Mouse (Mus musculus): Measurements from ENCODE around the gene Ngdn. TPM values are rescaled to one million over a fixed set of nuclear protein-coding genes. Genes with fewer than 3 reads are reported as not detected.

Gene Ngdn
- polyA plus RNA-seq, 1 experiment from 2014 or later = 44.9 TPM

DNA sequence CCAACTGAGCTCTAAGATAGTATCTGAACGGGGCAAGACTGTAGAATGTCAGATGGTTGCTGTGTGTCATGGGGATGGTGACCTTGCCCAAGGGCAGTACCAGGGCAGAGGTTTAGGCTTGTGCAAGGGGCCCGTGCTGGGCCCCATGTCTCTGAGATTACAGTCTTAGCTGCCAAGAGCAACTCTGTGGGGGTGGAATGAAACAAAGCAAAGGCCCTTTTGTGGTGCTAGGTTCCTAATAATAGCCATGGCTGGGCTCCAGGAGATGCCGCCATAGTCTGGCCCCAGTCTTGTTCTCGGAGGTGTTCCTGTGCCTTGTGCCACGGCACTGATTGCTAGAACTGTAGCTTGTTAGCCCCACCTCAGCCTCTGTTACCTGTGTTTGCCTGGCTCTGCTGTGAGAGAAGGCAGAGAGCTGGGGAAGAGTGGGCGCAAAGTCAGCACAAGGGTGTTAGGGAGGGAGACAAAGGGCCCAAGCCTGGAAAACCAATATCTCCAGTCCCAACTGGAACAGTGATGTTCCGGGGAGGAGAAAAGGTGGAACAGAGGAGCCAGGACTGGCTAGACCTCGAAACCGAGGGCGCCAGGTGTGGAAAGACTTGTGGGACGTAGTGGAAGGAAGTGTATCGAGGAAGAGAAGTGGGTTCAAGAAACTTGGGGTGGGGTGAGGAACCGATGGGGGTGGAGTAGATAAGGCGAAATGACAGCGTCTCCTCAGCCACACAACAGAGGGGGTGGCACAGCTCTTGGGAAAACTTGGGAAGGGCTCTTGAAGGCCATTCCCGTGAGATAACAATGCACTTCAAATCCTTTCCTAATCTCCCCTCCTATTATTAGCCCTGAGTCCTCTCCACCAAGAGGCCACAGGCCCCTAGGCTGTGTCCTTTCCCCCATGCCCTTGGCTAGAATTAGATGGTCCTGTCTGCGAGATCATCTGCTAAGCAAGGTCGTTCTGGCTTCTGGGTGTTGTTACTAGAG is 11.1 kb upstream of the Ngdn start:
- no peak for ATAC-seq (ENCODE audit: low read depth)
- no peak overlapping the region for H3K9ac ChIP-seq (replicated peaks; ENCODE audit: low read depth, low read length)
- 78% methylated on average over 18 of the region's 18 CpGs for WGBS
- no peak overlapping the region for H3K4me2 ChIP-seq (ENCODE audit: low read depth, low read length)
- no peak overlapping the region for H3K4me3 ChIP-seq (ENCODE audit: low read depth, low read length)
- H3K36me3 ChIP-seq (ENCODE audit: control insufficient read depth, insufficient read depth, low read length) = no peaks in the 10 kb centered on the region
- no peaks in the 10 kb centered on the region for H3K4me1 ChIP-seq (ENCODE audit: control insufficient read depth, insufficient read depth, low read length)
- no peaks in the 10 kb centered on the region for H3K27me3 ChIP-seq (ENCODE audit: control insufficient read depth, insufficient read depth, low read length)
- no peaks in the 10 kb centered on the region for H3K9me3 ChIP-seq (ENCODE audit: control insufficient read depth, low read length)
- no peak overlapping the region for H3K27ac ChIP-seq (ENCODE audit: low read depth, low read length)

DNA sequence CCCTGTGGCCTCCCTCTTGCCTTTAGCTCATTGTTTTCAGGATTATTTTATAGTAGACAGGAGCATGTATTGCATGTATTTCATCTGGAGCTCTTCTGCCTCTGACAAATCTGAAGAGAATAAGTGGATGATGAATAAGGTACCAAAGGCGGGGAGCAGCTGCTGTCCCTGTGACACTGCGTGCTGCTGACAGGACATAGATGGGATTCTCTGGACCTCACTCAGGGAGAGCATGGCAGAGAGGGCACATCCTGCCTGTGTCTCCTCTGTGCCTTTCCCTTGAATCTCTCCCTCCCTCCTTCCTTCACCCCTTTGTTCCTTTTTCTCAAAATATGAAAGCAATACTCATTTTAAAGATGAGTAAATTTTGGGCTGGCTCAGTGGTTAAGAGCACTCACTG is 9.7 kb upstream of the Ngdn start:
- no peaks in the 10 kb centered on the region for H3K9me3 ChIP-seq (ENCODE audit: control insufficient read depth, low read length)
- H3K27ac ChIP-seq (ENCODE audit: low read depth, low read length) = no peak overlapping the region
- H3K27me3 ChIP-seq (ENCODE audit: control insufficient read depth, insufficient read depth, low read length) = no peaks in the 10 kb centered on the region
- 78% methylated on average over 2 of the region's 2 CpGs for WGBS
- no peak overlapping the region for H3K9ac ChIP-seq (replicated peaks; ENCODE audit: low read depth, low read length)
- no peak overlapping the region for H3K4me3 ChIP-seq (ENCODE audit: low read depth, low read length)
- ATAC-seq (ENCODE audit: low read depth) = no peak
- H3K4me2 ChIP-seq (ENCODE audit: low read depth, low read length) = no peak overlapping the region
- H3K4me1 ChIP-seq (ENCODE audit: control insufficient read depth, insufficient read depth, low read length) = no peaks in the 10 kb centered on the region
- no peaks in the 10 kb centered on the region for H3K36me3 ChIP-seq (ENCODE audit: control insufficient read depth, insufficient read depth, low read length)

DNA sequence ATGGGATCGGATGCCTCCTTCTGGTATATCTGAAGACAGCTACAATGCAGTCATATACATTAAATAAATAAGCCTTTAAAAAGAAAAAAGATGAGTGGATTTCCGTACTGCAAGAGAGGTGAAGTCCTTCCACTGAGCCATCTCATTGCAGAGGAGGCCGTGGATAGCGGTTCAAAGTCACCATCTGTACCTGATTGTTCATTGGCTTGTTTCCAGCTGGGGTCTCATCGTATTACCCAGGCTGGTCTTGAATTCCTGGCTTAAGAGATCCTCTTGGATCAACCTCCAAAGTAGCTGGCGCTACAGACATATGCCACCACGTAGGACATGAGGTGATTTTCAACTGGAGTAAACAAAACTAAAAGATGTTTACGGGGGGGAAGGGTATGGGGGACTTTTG is 9.3 kb upstream of the Ngdn start:
- Histone ChIP-seq H3K27me3 (ENCODE audit: control insufficient read depth, insufficient read depth, low read length) (no peaks in the 10 kb centered on the region), H3K4me2 (ENCODE audit: low read depth, low read length) (no peak overlapping the region), H3K4me3 (ENCODE audit: low read depth, low read length) (no peak overlapping the region), H3K27ac (ENCODE audit: low read depth, low read length) (no peak overlapping the region), H3K4me1 (ENCODE audit: control insufficient read depth, insufficient read depth, low read length) (no peaks in the 10 kb centered on the region), H3K9me3 (ENCODE audit: control insufficient read depth, low read length) (no peaks in the 10 kb centered on the region), H3K9ac (replicated peaks; ENCODE audit: low read depth, low read length) (no peak overlapping the region), H3K36me3 (ENCODE audit: control insufficient read depth, insufficient read depth, low read length) (no peaks in the 10 kb centered on the region)
- no peak for ATAC-seq (ENCODE audit: low read depth)
- 84% methylated on average over 8 of the region's 8 CpGs for WGBS

DNA sequence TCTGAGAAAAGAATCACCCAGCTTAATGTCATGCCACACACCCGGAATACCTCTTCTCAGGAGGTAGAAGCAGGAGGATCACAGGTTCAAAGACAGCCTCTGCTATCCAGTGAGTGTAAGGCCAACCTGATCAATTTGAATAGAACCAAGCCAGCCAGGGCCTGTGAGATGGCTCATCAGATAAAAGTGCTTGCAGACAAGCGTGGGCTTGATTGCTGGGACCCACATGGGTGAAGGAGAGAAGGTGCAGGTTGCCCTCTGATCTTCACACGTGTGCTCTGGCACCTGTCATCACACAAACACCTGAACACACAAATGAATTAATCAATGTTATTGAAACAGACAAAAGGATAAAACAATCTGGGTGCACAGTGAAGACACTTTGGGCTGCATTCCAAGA is 8.7 kb upstream of the Ngdn start:
- Histone ChIP-seq H3K36me3 (ENCODE audit: control insufficient read depth, insufficient read depth, low read length) (no peaks in the 10 kb centered on the region), H3K4me1 (ENCODE audit: control insufficient read depth, insufficient read depth, low read length) (no peaks in the 10 kb centered on the region), H3K4me3 (ENCODE audit: low read depth, low read length) (no peak overlapping the region), H3K4me2 (ENCODE audit: low read depth, low read length) (no peak overlapping the region), H3K9ac (replicated peaks; ENCODE audit: low read depth, low read length) (no peak overlapping the region), H3K9me3 (ENCODE audit: control insufficient read depth, low read length) (no peaks in the 10 kb centered on the region), H3K27me3 (ENCODE audit: control insufficient read depth, insufficient read depth, low read length) (no peaks in the 10 kb centered on the region), H3K27ac (ENCODE audit: low read depth, low read length) (no peak overlapping the region)
- ATAC-seq (ENCODE audit: low read depth) = no peak
- WGBS = 73% methylated on average over 3 of the region's 3 CpGs

- no peak for ATAC-seq (ENCODE audit: low read depth)
- Histone ChIP-seq H3K4me2 (ENCODE audit: low read depth, low read length) (no peak overlapping the region), H3K9ac (replicated peaks; ENCODE audit: low read depth, low read length) (no peak overlapping the region), H3K27me3 (ENCODE audit: control insufficient read depth, insufficient read depth, low read length) (no peaks in the 10 kb centered on the region), H3K27ac (ENCODE audit: low read depth, low read length) (no peak overlapping the region), H3K36me3 (ENCODE audit: control insufficient read depth, insufficient read depth, low read length) (no peaks in the 10 kb centered on the region), H3K4me1 (ENCODE audit: control insufficient read depth, insufficient read depth, low read length) (no peaks in the 10 kb centered on the region), H3K4me3 (ENCODE audit: low read depth, low read length) (no peak overlapping the region), H3K9me3 (ENCODE audit: control insufficient read depth, low read length) (no peaks in the 10 kb centered on the region)
- 89% methylated on average over 9 of the region's 9 CpGs for WGBS
Observed at GRCm38 (mm10) chr14:55007120-55007908, 7.9 kb upstream of the Ngdn start.

DNA sequence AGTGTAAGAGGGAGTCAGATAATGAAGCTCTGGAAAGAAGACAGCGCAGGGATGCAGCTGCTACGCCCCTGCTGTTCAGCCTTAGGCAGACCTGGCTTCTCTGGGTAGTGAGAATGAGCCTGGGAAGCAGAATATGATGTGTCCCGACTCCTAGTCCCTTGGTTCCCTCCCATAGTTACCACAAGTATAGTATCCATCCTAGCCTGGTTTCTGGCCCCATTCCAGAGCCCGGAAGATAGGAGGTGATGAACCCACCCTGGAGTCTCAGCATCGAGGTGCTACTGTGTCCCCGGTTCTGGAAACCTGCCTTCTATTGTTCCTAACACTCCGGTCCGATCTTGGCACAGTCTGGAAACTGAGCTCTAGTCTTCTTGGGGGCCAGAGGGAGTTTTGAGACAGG is 6.8 kb upstream of the Ngdn start:
- H3K27me3 ChIP-seq (ENCODE audit: control insufficient read depth, insufficient read depth, low read length) = no peaks in the 10 kb centered on the region
- WGBS = 81% methylated on average over 8 of the region's 8 CpGs
- ATAC-seq (ENCODE audit: low read depth) = no peak
- no peaks in the 10 kb centered on the region for H3K9me3 ChIP-seq (ENCODE audit: control insufficient read depth, low read length)
- no peaks in the 10 kb centered on the region for H3K4me1 ChIP-seq (ENCODE audit: control insufficient read depth, insufficient read depth, low read length)
- no peak overlapping the region for H3K27ac ChIP-seq (ENCODE audit: low read depth, low read length)
- no peak overlapping the region for H3K4me2 ChIP-seq (ENCODE audit: low read depth, low read length)
- no peak overlapping the region for H3K9ac ChIP-seq (replicated peaks; ENCODE audit: low read depth, low read length)
- no peak overlapping the region for H3K4me3 ChIP-seq (ENCODE audit: low read depth, low read length)
- H3K36me3 ChIP-seq (ENCODE audit: control insufficient read depth, insufficient read depth, low read length) = no peaks in the 10 kb centered on the region

DNA sequence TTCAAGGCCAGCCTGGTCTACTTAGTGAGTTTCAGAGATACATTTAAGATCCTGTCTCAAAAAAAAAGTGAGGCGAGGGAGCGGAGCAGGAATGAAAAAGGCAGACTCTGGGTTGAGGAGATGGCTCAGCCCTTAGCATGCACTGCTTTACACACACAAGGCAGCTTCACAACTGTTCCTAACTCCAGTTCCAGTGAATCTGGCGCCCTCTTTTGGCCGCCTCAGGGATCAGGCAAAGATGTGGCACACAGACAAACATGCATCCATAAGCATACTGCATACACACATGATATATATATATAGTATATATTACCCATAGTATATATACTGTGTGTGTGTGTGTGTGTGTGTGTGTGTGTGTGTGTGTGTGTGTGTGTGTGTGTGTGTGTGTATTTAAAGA is 4.1 kb upstream of the Ngdn start:
- WGBS = 61% methylated on average over 4 of the region's 4 CpGs
- H3K27ac ChIP-seq (ENCODE audit: low read depth, low read length) = no peak overlapping the region
- no peak for ATAC-seq (ENCODE audit: low read depth)

GRCm38 (mm10) chr14:55014591-55014990 is 663 bp upstream of the Ngdn start:
- H3K4me2 ChIP-seq (ENCODE audit: low read depth, low read length) = peak overlapping the region; percentile 75
- peaks cover 2% of the 10 kb centered on the region; the same call in 1 of the 2 replicates for H3K4me1 ChIP-seq (ENCODE audit: control insufficient read depth, insufficient read depth, low read length)
- peak overlapping the region; percentile 96 for H3K27ac ChIP-seq (ENCODE audit: low read depth, low read length)
- H3K27me3 ChIP-seq (ENCODE audit: control insufficient read depth, insufficient read depth, low read length) = no peaks in the 10 kb centered on the region
- H3K4me3 ChIP-seq (ENCODE audit: low read depth, low read length) = peak overlapping the region; percentile 64
- H3K9me3 ChIP-seq (ENCODE audit: control insufficient read depth, low read length) = no peaks in the 10 kb centered on the region
- WGBS = 0% methylated on average over 27 of the region's 27 CpGs
- H3K9ac ChIP-seq (replicated peaks; ENCODE audit: low read depth, low read length) = peak overlapping the region; percentile 68
- no peaks in the 10 kb centered on the region for H3K36me3 ChIP-seq (ENCODE audit: control insufficient read depth, insufficient read depth, low read length)
- peak; percentile 47 for ATAC-seq (ENCODE audit: low read depth)

More for the DNA sequence above, 4.1 kb upstream of the Ngdn start:
- Histone ChIP-seq H3K4me3 (ENCODE audit: low read depth, low read length) (no peak overlapping the region), H3K9ac (replicated peaks; ENCODE audit: low read depth, low read length) (no peak overlapping the region), H3K4me1 (ENCODE audit: control insufficient read depth, insufficient read depth, low read length) (peaks cover 2% of the 10 kb centered on the region; the same call in 1 of the 2 replicates), H3K4me2 (ENCODE audit: low read depth, low read length) (no peak overlapping the region), H3K27me3 (ENCODE audit: control insufficient read depth, insufficient read depth, low read length) (no peaks in the 10 kb centered on the region), H3K9me3 (ENCODE audit: control insufficient read depth, low read length) (no peaks in the 10 kb centered on the region), H3K36me3 (ENCODE audit: control insufficient read depth, insufficient read depth, low read length) (no peaks in the 10 kb centered on the region)

- no peaks in the 10 kb centered on the region for H3K27me3 ChIP-seq (ENCODE audit: control insufficient read depth, insufficient read depth, low read length)
- 2% methylated on average over 17 of the region's 17 CpGs for WGBS
- H3K9ac ChIP-seq (replicated peaks; ENCODE audit: low read depth, low read length) = peak overlapping the region; percentile 51
- H3K36me3 ChIP-seq (ENCODE audit: control insufficient read depth, insufficient read depth, low read length) = no peaks in the 10 kb centered on the region
- H3K4me2 ChIP-seq (ENCODE audit: low read depth, low read length) = peak overlapping the region; percentile 81
- H3K4me3 ChIP-seq (ENCODE audit: low read depth, low read length) = peak overlapping the region; percentile 64
- peak overlapping the region; percentile 35; the same call in 1 of the 2 replicates for H3K27ac ChIP-seq (ENCODE audit: low read depth, low read length)
- H3K4me1 ChIP-seq (ENCODE audit: control insufficient read depth, insufficient read depth, low read length) = peaks cover 2% of the 10 kb centered on the region; the same call in 1 of the 2 replicates
- no peaks in the 10 kb centered on the region for H3K9me3 ChIP-seq (ENCODE audit: control insufficient read depth, low read length)
- no peak for ATAC-seq (ENCODE audit: low read depth)
Observed at GRCm38 (mm10) chr14:55015767-55016111, 485 bp downstream of the Ngdn start.
